Mouse (Mus musculus) embryo, embryonic 11 days (tissue): ENCODE measurements around the gene Kmt2c.
A peak's percentile ranks its signal among the peaks of the same experiment; 100 is the strongest.
"Not testable (repeated sequence)": the region's sequence is repeated elsewhere in the genome, so short reads cannot be mapped to it uniquely, and the experiment has no call there.

Experiments
- DNase-seq: peaks from one replicate; pipeline ENCODE4 v3.0.0-alpha.2; 2015

Gene Kmt2c

DNA sequence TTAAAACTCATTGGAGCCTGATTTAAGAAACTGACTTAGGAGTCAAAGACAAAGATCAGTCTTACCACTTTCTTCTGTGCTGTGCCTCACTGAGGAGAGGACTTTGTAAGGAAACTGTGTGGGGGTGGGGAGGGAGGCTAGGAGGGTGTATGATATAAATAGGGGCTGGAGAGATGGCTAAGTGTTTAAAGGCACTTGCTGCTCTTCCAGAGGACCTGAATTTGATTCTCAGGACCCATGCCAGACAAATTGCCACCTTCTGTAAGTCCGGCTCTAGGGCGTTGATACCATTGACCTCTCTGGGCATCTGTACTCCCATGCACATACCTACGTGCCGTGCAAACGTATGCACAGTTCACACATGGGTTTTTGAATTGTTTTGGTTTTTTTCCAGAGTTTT lies 7.5 kb upstream of the Kmt2c start:
- no peak for DNase-seq

DNA sequence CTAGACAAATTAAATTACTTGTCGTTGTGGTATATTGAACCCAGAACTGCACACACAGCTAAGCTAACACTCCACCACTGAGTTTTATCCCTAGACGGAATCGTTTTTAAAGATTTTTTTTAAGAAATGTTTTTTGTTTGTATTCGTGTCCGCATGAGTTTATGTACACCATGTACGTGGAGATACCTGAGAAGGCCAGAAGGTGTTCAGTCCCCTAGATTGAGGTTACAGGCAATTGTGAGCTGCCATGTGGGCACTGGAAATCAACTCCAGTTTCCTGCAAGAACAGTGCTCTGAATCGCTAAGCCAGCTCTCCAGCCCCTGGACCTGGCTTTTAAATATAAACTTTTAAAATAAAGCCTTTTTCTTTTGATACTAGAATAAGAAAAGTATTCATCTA lies 2.1 kb upstream of the Kmt2c start:
- no peak for DNase-seq

DNA sequence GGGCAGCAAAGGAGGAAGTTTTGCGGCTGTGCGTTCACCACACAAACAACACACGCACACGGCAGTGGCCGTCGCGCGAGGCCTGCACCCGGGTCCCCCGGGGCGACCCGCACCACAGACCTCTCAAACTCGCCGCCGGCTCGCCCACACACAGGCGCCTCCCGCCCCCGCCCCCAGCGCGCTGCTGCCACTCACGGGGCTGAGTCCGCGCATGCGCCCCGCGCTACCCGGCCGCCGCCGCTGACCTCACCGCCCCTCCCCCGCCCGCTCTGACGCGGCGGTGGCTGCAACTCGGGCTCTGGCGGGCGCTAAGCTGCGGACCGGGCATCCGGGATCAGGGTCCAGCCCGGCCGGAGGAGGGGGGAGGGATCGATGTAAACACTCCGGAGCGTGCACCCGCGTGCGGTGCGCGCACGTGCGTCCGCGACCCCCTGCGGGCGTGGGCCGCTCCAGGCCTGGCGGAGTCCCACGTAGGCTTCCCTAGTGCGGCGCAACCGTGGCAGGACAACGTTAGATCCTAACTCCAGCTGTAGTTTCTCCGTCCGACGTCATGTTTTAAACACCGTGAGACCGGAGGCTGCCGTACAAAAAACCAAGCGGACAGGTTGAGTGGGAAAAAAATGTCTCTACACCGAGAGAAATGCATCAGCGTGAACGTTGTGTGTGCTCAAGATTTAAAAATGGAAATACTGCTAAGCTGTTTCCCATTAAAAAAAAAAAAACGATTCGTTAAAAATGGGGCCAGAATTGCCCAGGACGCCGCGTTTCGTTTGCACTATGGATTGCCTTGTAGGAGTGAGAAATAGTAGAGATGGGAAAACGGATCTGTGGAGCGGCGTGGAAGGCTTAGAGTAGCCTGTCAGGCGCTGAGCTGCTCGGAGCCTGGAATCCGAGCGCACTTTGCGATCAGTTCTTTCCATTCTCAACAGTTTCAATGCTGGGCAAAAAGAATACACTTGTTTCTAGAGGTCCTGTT lies 1.1 kb upstream of the Kmt2c start:
- peak; percentile 97 for DNase-seq

DNA sequence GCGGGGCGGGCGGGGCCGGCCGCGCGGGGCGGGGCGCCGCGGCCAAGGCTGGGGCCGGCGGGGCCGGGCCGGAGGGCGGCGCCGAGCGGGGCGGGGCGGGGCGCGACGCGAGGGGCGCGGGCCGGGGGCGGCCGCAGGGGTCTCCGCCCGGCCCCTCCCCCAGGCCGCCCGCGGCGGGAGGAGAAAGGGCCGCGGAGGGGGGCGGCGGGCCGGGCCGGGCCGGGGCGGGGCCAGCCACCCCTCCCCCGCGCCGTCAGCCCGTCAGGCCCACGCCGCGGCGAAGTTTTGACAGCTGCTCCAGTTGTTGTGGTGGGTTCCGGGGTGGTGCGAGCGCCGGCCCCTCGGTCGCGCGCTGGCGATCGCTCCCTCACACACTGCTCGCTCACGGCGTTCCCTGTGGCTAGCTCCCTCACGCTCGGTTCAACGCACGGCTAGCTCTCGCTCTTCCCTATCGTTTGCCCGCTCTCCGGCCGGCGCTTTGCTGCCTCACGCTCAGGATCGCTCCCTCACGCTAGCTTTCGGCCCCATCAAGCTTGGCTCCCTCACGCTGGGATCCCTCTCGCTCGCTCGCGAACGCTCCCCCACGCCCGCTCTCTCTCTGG lies 339 bp upstream of the Kmt2c start:
- peak; percentile 92 for DNase-seq

DNA sequence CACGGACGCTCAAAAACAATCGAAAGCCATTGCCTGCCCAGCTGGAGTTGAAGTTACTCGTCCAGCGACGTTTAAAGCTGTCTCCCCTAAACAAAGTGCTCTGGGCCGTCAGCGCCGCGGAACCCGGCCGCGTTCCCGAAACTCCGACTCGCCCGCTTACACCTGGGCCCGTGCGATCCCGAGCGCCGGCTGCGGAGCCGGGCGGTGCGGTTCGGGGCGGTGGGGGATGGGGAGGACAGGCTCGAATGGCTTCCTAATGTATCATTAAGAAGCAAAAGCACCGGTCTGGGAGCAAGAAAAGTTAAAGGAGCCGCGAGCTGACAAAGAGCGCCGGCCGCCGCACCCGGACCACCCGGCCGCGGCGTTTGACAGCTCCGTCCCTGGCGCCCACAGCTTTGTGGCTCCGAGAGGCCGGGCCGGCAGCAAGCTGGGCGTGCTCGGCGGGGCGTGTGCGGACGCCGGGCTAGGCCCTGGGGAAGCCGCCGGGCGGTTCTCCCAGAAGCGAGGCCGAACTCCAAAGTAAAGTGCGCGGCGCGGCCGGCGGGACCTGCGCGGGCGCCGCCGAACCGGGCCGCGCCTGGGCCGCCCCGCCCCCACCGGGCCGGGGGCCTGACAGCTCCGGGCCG lies 750 bp downstream of the Kmt2c start:
- peak; percentile 78 for DNase-seq

DNA sequence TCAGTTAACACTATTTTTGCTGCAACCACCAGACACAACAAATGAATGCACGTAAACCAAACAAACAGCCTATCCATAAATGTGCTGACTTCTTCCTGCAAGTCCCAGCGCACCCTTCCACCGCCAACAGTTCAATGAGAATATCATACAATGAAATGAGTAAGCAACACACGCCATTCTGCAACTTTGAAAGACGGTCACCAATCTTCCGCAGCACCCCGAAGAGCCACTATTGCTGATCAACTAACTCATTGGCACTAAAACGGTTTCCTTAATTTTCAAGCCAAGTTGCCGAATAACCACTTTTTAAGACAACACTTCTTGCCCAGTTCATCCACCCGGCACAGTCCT lies 1.2 kb downstream of the Kmt2c start:
- peak; percentile 29 for DNase-seq

DNA sequence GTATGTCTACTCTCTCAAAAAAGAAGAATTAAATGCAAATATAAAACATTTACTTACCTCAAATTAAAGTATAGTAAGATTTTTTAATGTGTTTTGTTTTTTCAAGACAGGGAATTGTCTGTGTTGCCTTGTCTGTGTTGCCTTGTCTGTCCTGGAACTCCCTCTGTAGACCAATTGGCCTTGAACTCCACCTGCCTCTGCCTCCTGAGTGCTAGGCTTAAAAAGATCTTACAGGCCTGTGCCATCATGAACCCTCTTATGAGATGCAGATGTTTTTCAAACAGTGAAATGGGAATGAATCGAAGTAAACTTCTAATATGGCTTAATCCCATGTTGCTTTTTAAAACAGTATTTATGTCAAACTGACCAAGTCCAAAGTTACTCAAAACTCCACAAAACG lies 1.9 kb downstream of the Kmt2c start:
- DNase-seq = no peak

DNA sequence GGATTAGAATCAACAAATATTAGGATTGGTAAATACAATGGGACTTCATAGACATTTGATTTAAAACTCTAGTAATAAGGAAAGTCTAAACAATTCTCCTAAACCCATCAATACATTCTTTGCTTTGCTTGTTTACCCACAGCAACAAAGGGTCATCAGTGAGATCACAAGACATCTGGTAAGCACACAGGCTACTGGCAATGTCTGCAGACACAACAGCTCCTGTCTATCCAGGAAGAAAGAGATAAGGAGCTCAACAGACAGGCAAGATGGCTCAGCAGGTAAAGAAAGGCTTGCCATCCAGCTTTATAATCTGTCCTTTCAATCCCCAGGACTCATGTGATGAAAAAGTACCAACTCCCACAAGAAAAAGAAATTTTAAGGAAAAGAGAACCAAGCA lies 19.7 kb downstream of the Kmt2c start:
- DNase-seq = no peak

DNA sequence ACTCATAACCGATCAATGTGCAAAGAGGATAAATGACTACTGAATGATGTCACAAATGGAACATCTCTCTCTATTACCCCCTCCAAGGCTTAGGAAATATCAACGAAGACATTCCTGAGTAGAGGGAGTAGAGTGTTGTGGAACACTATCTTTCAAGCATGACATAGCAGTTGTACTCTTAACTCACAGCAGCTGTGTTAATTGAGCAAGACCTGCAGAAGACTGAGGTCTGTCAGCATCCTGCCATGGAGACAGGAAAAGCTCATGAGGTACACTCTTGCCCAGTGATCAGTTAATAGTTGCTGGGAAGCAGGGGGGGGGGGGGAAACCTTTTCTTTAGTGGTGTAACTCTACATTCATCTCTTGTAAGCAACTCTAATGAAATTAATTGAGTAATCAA lies 22.8 kb downstream of the Kmt2c start:
- DNase-seq = no peak

DNA sequence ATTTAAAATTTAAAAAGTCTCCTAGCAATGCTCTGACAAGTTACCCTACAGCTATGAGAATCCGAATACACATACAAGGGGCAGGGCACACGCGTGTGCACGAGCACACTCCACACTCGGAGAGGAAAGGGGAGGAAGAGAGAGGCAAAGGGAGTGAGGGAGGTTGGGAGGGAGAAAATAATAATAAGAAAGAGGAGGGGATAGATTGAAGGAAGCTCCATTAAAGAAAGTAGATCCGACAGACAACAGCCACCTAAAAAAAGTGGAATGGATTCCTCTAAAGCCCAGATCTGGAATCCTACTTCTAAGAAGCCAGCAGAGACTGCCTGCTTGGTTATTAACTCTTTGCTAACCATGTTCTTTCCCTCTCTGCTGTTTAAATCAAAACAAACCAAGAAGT lies 26.5 kb downstream of the Kmt2c start:
- DNase-seq = peak; percentile 69

DNA sequence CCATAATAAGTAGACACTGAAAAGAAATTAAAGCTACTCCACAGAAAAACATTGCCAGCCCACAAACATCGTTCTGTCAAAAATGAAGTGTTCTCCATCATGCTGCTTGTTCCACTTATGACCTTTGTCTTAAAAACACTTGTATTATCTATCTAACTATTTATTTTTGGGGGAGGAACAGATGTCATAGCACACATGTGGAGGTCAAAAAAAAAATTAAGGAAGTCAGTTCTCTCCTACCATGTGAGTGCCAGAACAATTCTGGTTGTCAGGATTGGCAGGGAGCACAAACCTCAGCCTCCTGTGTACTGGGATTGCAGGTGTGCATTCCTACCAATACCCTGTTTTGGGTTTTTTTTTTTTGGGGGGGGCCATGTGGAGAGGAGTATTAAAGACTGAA lies 36.6 kb downstream of the Kmt2c start:
- DNase-seq = no peak

DNA sequence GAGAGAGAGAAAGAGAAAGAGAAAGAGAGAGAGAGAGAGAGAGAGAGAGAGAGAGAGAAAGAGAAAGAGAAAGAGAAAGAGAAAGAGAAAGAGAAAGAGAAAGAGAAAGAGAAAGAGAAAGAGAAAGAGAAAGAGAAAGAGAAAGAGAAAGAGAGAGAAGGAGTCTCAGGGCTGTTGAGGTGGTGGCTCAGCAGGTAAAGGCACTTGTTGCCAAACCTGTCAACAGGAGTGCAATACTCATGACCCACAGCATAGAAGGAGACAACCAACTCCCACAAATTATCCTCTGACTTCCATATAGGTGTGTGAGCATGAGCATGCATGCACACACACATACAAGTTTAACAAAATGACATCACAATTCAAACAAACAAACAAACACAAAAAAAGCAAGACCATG lies 43.2 kb downstream of the Kmt2c start:
- not testable (repeated sequence) for DNase-seq

DNA sequence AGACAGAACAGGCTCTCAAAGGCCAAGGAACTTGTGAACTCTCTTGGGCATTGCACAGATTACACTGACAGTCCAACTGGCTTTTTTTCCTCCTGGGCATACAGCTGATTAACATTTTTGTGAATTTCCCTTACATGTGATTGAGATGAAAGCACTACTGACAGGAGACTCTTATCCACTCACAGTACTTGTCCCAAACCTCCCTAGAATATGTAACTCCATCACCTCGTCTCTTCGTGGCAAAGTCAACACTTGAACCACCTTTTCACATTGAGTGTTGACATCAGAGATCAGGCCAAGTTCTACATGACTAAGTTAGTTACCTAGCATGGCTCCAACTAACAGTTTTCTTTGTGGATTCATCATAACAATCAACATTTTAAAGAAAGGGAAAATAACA lies 45.9 kb downstream of the Kmt2c start:
- no peak for DNase-seq

DNA sequence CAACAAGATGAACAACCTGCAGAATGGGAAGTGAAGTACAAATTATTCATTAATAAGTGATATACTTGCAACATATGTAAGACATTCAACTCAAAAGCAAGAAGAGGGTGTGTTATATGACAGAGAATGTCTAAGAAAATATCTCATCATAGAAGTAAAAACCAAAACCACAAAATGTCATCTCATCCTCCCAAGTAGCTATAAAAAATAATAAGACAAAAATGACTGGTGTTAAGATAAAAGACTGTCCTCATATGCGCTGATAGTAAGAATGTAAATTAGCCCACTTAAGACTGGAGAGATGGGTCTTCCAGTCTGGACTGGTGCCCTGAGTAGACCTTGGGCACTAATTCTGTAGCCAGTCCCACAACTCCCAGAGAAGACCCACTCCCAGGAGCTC lies 61.1 kb downstream of the Kmt2c start:
- DNase-seq = no peak

DNA sequence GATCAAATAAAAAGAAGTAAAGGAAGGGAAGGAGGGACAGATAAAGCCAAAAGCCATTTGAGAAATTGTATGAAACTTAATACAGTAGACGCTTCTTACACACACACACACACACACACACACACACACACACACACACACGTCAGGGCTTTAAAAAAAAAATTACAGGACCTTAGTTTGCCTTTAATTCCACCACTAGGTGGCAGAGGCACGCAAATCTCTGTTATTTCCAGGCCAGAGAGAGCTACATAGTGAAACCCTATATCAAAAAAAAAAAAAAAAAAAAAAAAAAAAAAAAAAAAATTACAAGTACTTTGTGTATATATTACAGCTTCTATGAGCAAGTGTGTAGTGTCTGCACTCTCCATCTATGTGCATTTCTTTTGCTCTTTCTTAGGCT lies 62.5 kb downstream of the Kmt2c start:
- peak; percentile 71 for DNase-seq

DNA sequence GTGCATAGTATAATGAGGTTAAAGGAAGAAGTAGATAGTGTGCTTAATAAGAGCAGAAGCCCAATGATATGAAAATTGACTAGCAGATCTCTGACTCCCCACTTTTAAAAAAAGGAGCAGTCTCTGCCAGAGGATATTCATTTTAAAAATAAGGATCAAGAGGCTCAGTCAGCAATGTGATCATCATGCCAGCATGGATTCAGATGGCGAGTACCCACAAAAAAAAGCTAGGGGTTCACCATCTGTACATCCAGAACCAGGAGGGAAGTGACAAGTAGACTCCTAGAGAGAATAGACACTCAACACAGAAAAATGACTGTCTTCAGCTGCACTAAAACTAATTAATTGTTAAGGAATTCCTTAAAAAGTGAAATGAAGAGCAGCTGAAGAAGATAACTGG lies 76.0 kb downstream of the Kmt2c start:
- DNase-seq = no peak

DNA sequence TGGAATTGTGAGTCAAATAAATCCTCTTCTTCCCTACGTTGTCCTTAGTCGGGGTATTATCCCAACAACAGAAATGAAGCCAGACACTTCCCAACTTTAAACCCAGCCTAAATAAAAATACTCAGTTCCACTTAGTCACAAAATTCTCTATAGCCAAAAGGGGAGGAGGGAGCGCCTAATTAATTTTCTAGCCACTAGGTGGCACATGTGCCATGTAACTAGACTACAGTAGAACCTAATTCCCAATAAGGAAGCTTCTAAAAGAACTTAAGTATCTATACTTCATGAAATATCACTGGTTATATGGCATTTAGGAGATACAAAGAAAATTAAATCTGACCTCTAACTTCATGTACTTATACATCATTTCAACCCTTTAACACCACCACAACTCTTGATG lies 78.0 kb downstream of the Kmt2c start:
- DNase-seq = peak; percentile 59

DNA sequence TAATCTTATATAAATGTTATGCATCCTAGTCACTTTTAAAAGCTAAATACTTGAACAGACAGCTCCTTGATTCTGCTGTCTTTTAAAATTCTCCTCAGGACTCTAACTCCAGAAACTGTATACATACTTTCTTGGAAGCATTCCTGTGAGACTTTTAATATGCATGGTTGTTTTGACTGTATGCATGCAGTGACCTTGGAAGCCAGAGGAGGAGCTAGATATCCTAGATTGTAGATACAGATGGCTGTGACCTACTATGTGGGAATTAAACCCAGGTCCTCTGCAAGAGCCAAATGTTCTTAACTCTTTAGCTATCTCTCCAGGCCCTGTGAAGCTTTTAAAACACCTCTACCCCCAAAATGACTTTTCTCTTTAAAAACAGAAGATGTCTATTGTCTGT lies 83.2 kb downstream of the Kmt2c start:
- no peak for DNase-seq

DNA sequence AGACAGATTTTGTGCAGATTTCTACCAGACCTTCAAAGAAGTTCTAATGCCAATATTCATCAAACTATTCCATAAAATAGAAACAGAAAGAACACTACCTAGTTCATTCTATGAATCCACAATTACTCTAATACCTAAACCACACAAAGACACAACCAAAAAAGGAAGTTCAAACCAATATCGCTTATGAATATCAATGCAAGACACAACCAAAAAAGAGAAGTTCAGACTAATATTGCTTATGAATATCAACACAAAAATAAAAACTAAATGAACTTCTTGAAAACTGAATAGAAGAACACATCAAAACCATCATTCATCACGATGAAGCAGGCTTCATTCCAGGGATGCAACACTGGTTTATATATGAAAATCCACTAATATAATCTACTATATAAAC lies 101.9 kb downstream of the Kmt2c start:
- no peak for DNase-seq

DNA sequence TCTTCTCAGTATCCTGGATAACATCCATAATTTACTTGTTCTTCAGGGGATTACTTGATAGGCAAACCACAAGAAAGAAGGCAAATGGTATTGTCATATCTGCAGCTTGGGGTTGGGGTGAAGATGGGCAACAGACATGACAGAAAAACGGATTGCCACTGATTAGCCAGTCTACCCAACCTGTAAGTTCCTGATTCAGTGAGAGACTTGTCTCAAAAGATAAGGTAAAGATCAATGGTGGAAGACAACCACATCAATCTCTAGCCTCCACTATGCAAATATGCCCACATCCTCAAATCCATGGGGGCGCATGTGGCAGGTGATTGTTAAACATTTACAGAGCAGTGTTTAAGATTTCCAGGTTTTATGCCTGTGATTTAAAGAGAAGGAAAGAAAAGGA lies 105.9 kb downstream of the Kmt2c start:
- no peak for DNase-seq

DNA sequence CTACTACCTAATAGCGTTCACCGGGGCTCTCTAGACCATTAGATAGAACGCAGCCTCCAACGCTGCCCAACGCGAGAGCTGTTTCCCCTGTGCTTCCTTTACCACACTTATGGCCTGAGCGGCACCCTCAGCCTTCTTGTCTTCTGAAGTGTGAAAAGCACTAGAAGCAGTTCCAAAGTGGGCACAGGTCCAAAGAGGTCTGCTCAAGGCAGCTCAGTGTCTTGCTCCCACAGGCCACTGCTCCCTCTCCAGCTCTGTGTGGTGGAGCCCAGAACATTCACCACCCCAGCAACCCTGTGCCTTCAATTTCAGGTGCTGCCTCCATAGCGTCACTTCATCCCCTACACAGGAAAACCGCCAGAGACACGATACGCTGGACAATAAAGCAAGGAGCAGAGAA lies 115.0 kb downstream of the Kmt2c start:
- DNase-seq = no peak

DNA sequence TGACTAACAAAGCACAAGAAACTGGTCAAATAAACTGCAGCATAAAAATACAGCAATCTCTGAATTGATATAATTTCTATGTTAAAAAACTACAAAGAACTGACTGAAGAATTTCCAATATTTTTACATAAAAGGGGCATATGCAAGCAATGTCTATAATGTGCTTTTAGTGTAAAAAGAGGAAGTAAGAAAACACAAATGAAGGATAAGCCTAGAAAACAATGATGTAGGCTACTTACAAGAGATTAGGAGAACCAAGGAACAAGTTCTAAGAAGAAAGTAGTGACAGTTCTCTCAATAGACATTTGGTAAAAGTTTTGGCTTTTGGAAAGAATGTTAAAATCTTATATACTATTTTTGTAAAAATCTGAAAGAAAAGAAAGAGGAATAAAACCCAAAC lies 119.4 kb downstream of the Kmt2c start:
- DNase-seq = no peak

DNA sequence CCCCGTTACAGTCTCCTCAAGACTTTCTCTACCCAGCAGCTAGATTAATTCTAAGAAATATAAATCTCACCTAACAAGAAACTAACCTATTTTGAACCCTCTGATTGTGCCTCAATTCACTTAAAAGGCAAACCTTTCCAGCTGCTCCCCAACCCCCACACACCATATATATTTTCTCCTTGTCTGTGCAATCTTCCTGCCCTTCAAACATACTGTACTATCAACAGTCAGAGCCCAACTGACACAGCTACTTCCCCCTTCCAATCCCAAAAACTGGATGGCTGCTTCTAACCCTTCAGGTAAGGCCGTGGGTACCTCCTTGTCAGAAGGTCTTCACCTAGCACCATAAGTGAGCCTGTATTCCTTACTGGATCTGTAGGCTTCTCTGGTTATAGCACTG lies 130.2 kb downstream of the Kmt2c start:
- no peak for DNase-seq

DNA sequence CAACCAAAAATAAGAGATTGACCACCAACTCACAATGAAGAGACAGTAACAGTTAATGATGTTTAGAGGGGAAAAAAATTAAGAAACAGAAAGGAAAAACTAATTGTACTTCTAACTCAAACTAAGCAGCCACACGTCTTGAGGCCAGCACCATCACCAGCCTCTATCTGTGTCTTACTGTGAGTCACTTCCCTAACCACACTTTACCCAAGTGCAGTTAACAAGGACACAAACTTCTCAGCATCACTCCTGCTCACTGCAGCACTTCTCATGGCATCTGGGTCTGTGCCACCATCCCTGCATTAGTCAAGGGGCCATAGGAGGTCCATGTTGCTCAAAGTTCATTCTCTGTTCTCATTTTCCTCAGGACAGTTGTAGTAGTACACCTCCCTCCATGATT lies 131.5 kb downstream of the Kmt2c start:
- no peak for DNase-seq
